In the genomic region with DNA sequence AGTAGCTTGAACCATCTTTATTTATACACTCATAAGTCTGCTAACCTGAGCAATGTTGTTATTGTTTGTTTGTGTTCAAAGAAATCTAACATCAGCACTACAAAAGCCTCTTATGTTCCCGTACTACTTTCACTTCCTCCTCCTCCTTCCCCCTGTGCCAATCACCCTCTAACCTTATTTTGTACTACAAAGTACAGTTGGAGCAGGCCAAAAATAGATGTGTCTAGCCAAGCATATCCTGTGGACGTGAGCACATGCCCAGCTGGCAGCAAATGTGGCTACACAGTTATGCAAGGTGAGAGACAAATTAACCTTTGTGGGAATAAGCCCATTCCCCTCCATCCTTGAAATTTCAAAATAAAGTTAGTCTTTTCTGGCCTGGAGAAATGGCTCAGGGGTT, we compare ENCODE assay signal across 11 mouse cellular contexts. TPM values are rescaled to one million over a fixed set of nuclear protein-coding genes. Genes with fewer than 3 reads are reported as not detected.
DNase-seq lines count a peak whose midpoint lies in the region; ATAC-seq lines count a peak whose summit lies in the region.
"Had no signal": no experiment of that assay in that cellular context is flagged by ENCODE, and none has a peak within 500 bp of the region (broad histone marks: within the 10 kb centered on the region; RNA-seq: fewer than 3 reads in every experiment).

No protein-coding gene starts in this region.

- no peaks in the 10 kb centered on the region for H3K27me3 ChIP-seq in forebrain, embryonic 11.5 days (ENCODE audit: control insufficient read depth, insufficient read depth, low read length)
- H3K27me3 ChIP-seq: neural tube, embryonic 12.5 days had no signal

- H3K36me3 ChIP-seq in forebrain, embryonic 11.5 days (ENCODE audit: control insufficient read depth, insufficient read depth, low read length): no peaks in the 10 kb centered on the region
- H3K36me3 ChIP-seq: neural tube, embryonic 12.5 days had no signal

- H3K4me3 ChIP-seq in forebrain, embryonic 11.5 days (ENCODE audit: low read depth, low read length): no peak overlapping the region
- H3K4me3 ChIP-seq: neural tube, embryonic 12.5 days had no signal

- intact Hi-C loops in heart, postnatal 36 days (cut with DNase I): no loop called here
- intact Hi-C loops in left cerebral cortex, postnatal 10 days (cut with DNase I): no loop called here

- H3K9ac ChIP-seq in forebrain, embryonic 11.5 days (ENCODE audit: low read length): no peak overlapping the region
- H3K9ac ChIP-seq: lung, embryonic 14.5 days; neural tube, embryonic 12.5 days had no signal

- H3K4me2 ChIP-seq in forebrain, embryonic 11.5 days (ENCODE audit: low read depth, low read length, severe bottlenecking): no peak overlapping the region
- H3K4me2 ChIP-seq: lung, embryonic 14.5 days; neural tube, embryonic 12.5 days had no signal

- no peak for ATAC-seq in forebrain, embryonic 11.5 days (replicated peaks; ENCODE audit: low FRiP score)
- ATAC-seq: forebrain, embryonic 16.5 days had no signal

- WGBS in forebrain, embryonic 11.5 days: 86% methylated on average over 2 of the region's 2 CpGs

- no peak overlapping the region for H3K27ac ChIP-seq in forebrain, embryonic 11.5 days (ENCODE audit: low read depth, low read length)
- H3K27ac ChIP-seq: neural tube, embryonic 12.5 days had no signal

- H3K4me1 ChIP-seq in forebrain, embryonic 11.5 days (replicated peaks; ENCODE audit: control insufficient read depth, insufficient read depth, low read length): no peaks in the 10 kb centered on the region
- H3K4me1 ChIP-seq: neural tube, embryonic 12.5 days had no signal

- peak; percentile 45 for DNase-seq in heart, adult 8-10 months (ENCODE audit: low spot score)
- DNase-seq in heart, postnatal 36 days: no peak
- peak; percentile 93 for DNase-seq in A20 (ENCODE audit: low read depth, low spot score)
- DNase-seq in gonadal fat pad, adult 2 months (ENCODE audit: low read depth): peak; percentile 20
- peak; percentile 55 for DNase-seq in kidney, postnatal 10 days
- DNase-seq in left cerebral cortex, adult 9 months (ENCODE audit: low spot score in 2 of 2): no peak
- DNase-seq in left cerebral cortex, postnatal 10 days (ENCODE audit: extremely low spot score in 1 of 2, low spot score in 2 of 2): no peak
- no peak for DNase-seq in forebrain, embryonic 11.5 days (ENCODE audit: low spot score)
- DNase-seq: lung, embryonic 14.5 days had no signal

- H3K9me3 ChIP-seq in forebrain, embryonic 11.5 days (ENCODE audit: control insufficient read depth, low read length): no peaks in the 10 kb centered on the region
- H3K9me3 ChIP-seq: neural tube, embryonic 12.5 days had no signal

RNA-seq across cellular contexts. Expression of a gene that starts 34.6 kb away (rescaled TPM):
- 10 to 100 TPM; 20.2 to 45.4 (median 29.3) TPM for total RNA-seq in heart, adult 8-10 months (2022)
- 10 to 100 TPM; 25.9 to 26.0 TPM for total RNA-seq in heart, postnatal 36 days (2021)
- 8.0 and 8.4 TPM in 2 replicates for polyA plus RNA-seq in gonadal fat pad, adult 2 months (2012; rRNA removed)
- total RNA-seq in left cerebral cortex, postnatal 10 days (2021): 10 to 100 TPM; 13.9 to 15.6 TPM
- polyA plus RNA-seq in forebrain, embryonic 11.5 days (2014; fragmentation: Nextera tagmentation; extraction: Ambion mirVana): 42.6 and 49.9 TPM in 2 replicates

Comparison
In these comparisons a context has a peak if more than half of its experiments do, and no peak if none do; other contexts are left out.
1. DNase-seq: peak in heart, adult 8-10 months (single experiment), A20 (single experiment), gonadal fat pad, adult 2 months (single experiment) and kidney, postnatal 10 days (single experiment); none in heart, postnatal 36 days (0 of 2), left cerebral cortex, adult 9 months (0 of 2), left cerebral cortex, postnatal 10 days (0 of 2) and forebrain, embryonic 11.5 days (single experiment).